Mouse (Mus musculus): Measurements from ENCODE around the gene Arf6.

DNA sequence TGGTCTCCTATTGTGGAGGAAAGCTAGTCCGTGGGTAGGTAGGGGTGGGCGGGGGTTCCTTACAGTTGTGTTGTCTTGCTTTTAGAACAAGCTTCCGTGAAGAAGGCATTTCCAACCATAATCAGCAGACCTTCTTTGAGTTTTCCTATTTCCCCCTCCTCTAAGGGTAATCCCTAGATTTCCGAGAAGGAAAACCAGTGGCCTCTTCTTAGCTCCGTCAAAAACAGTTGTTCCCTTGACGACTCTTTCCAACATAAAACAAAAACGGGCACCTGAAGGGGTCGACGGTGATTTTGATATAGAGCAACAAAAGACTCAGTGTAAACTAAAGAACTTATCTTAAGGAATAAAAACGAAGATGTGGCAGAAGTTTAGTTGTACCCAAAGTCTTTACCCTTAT, 10.0 kb upstream of the Arf6 start:
- TF ChIP-seq CHD2 (IDR thresholded peaks at IDR 0.05; ENCODE audit: low read depth, low read length) = no peak
- TF ChIP-seq HCFC1 (IDR thresholded peaks at IDR 0.05; ENCODE audit: borderline replicate concordance, insufficient read depth, low read length) = no peak
